Mouse (Mus musculus) cerebellum, postnatal 36 days (tissue): Measurements from ENCODE around the gene Lao1.
A peak's percentile ranks its signal among the peaks of the same experiment; 100 is the strongest.
"Not testable (repeated sequence)": the region's sequence is repeated elsewhere in the genome, so short reads cannot be mapped to it uniquely, and the experiment has no call there.

ENCODE experiments used
- DNase-seq, 2 experiments: peaks; one replicate each; pipeline ENCODE4 v3.0.0; 2021 to 2022; ENCODE audit warnings: mixed read lengths in 2 of 2

Lao1 gene

DNA sequence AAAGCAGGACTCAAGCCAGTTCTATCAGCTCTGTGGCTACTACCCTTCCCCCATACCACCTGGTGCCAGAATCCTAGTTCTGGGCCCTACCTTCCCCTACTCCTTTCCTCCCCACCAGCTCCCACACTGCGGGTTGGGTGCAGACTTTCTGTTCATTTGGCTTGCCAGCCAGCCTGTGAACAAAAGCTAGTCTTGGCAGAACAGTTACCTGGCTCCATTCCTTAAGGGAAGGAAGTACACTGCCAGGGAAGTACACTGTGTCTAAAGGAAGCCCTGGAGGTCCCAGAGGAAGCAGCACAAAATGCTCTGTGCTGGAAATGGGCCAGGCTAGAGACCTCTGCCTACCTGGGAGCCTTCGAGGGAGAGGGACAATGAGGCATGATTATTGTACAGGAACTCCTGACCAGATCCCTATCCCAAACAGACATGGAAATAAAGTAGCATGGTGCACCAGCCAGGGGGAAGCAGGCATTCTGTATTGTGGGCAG, at the start of gene Lao1:
Gene Lao1 (plus strand): TSS at position 438 of the 488 bp plus-strand sequence.
- peak; percentile 9 to 22 for DNase-seq

DNA sequence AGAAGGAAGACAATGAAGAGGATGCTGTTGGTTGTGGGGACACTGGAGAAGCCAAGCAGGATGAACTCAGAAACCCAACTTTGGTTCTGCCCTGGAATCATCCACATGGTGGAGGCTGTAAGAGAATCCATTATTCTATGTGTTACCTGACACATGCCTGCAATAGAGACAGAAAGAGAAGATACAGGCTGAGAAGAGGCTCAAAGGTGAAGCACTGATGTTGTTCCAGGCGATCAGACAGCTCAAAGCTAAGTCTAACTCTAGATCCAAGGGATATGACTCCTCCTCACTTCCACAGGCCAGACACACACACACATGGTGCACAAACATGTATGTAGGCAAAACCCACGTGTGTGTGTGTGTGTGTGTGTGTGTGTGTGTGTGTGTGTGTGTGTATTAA, 44.0 kb upstream of the Lao1 start, which contains the start of gene Olfr1329:
Gene Olfr1329 (minus strand): TSS at position 101 of the 400 bp plus-strand sequence.
- DNase-seq: not testable (repeated sequence)

DNA sequence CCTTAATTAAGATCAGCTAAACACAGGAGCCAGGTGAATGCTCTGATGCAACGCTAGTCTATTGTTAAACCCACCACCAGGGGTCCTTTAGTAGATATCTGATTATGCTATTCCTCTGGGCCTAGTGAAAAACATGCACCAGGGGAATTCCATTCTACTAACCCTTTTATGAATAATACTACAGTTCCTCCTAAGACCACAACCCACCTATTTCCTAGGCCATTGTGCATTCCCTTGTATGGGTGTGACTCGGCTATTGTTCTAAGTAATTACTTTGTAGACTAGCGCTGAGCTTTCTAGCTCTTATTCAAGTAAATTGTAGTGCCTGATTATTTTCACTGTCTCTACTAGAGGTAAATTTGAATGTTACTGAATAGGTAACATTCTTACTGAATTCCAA, 30.1 kb upstream of the Lao1 start:
- not testable (repeated sequence) for DNase-seq

DNA sequence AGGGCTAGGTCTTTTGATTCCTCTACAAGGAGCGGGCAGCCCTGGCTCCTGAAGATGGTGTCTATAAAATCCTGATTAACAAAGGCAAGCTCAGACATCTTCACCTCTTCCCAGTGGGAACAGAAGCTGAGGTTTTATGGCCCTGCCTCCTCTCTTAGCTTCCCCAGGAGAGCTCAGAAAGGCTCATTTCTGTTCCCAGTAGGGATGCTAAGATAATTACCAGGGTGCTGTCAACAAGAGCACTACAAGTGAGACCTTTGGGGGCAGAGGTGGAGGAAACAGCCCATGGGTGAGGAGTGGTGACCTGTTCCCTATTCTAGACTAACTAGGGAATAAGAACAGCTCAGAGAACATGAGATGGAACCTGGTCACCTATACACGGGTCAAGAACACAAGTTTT, 22.9 kb upstream of the Lao1 start, which contains the start of gene Olfr1328:
Gene Olfr1328 (minus strand): TSS at position 101 of the 400 bp plus-strand sequence.
- no peak for DNase-seq

DNA sequence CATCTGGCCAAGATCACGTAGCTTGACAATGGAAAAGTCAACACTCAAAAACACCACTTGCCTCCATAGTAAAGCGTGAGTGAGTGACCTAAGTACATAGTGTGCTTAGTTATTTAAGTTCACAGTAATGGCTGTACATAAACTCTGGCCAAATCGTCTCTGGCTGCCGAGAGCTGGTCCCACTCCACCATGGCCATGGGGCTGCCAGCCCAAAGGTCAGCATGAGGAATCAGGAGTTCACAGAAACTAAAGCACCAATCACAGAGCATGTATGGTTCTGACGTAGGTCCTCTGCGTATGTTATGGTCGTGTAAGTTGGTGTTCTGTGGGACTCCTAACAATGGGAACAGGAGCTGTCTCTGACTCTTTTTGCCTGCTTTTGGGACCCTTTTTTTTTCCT, 2.6 kb upstream of the Lao1 start:
- DNase-seq: no peak

DNA sequence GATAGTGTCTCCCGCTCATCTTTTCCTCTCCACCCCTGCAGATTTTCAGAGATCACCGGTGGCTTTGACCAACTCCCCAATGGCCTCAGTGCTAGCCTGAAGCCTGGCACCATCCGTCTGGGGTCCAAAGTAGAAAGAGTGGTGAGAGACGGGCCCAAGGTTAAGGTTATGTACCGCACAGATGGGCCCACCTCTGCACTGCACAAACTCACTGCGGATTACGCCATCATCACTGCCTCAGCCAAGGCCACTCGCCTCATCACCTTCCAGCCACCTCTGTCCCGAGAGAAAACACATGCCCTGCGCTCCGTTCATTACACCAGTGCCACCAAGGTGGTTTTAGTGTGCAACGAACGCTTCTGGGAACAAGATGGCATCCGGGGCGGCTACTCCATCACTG, 6.3 kb downstream of the Lao1 start:
- no peak for DNase-seq

DNA sequence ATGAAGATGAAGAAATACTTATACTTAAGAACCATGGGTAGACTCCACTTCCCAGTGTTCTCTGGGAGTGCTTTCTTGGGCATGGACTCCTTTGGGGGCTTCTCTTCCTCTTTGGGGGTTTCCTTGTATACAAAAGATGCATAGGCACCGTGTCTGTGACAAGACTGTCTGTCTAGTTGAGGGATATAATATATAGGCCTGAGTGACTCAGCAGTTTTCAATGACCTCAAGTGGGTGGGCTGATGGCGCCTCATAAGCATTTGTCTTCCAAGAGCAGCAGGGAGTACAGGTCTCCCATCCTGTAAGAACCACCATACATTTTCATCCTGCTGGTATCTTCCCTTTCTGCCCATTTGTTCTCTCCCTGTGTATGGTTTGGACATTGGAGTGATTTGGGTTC, 11.9 kb downstream of the Lao1 start:
- DNase-seq: no peak

DNA sequence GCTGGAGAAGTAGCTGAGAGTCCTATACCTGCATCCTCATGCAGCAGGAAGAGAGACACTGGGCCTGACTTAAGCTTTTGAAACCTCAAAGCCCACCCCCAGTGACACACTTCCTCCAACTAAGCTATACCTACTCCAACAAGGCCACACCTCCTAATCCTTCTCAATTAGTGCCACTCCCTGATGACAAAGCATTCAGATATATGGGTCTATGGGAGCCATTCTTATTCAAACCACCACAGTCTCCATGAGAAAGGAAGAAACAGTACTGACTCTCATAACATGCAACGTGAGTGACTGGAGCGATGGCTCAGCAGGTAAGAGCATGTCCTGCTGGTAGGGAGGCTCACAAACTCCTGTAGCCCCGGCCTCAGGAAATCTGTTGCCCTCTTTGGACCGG, 23.9 kb downstream of the Lao1 start:
- DNase-seq: no peak

DNA sequence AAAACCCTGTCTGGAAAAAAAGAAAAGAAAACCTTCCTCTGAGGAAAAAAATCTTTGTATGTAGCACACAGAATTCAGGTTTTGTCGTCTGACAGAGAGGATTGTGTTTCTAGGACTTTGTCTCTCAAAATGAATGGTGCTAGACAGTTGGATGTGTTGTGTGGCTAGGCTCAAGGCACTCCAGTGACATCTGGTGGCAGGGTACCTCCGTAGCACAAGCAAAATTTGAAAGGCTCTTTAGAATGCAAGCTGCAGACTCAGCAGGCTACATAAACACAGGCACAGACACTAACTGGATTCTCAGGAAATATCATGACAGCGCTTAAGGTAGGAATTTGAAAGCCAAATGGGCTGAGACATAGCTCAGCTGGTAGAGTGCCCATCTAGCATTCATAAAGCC, 27.2 kb downstream of the Lao1 start:
- peak; percentile 15 to 23 for DNase-seq

DNA sequence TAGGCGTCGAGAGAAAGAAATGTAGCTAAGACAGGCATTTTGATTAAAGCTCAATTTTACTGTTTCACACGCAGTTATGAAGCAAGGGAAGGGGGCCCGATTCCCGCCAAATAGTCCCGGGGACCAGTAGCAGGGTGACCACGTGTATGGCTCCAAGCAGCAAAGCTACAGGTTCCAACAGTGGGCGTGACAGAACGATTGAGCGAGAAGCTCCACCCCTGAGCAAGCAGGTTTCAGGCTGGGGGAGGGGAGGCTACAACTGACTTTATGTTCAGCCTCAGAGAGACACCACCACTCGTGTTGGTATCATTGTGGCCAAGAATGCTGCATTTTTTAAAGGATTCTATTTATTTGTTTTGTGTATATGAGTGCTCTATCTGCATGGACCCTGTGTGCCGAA, 28.0 kb downstream of the Lao1 start:
- no peak for DNase-seq

DNA sequence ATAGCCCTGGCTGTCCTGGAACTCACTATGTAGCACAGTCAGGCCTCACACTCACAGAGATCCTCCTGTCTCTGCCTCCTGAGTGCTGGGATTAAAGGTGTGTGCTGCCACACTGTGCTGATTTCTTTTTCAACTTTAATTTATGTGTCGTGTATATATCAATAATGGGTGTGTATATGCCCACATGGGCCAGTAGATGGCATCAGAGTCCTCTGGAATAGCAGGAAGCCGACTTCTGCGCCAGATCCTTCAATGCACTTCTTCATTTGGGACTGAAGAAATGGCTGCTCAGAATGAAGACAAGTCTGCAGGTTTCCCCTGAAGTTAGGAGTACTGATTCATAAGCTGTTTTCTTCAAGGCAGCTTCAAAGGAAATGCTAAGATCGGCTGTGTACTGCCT, 30.4 kb downstream of the Lao1 start:
- DNase-seq: no peak

DNA sequence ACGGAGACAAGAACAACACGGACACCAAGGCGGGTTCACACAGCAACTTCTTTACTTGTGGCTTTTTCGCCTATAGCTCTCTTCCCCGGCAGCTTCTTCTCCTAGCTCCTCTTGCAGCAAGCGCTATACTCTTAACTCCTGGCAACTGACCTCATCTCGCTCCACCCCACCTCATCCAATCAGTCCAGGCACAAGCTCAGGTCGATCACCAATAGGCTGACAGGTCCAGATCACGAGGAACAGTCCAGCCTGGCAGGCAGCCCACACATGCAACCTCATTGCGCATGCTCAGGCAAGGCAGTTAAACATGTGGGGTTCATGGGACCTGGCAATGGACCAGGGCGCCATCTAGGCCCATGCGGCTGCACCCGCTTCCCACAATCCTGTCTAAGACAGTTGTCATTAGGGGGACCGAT, 35.8 kb downstream of the Lao1 start:
- no peak for DNase-seq

DNA sequence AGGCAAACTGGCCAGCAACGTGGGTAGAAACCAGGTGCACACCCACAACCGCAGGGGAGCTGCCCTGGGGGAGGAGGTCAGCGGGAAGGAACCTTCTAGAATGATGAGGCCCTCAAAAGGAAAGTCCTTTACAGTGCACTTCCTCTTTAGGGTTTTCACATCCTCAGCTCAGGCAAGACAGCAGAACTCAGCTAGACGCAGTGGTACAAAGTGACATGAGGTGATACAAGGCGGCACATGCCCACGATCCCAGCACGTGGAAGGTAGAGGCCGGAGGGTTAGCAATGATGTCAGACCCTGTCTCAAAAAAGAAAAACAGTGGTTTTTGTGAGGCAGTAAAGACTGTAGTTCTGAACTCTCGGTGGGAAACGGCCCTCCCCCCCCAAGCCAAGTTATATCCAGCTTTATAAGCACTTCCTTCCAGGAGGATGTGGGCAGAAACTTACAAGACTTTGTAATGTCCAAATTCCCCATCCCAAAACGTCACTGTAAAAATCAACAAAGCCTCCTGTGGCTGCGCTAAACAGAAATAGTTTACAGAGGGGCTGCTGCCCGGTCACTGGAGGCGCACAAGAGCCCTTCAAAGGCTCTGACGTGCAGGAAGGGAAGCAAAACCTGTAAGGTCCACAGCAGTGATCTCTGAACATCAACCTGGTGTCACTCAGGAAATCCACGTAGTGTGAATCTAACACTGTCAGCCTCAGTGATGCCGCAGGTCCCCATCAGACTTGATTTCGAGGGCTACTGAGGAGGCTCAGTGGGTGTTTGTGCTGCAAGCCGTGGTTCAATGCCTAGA, 38.5 kb downstream of the Lao1 start:
- no peak for DNase-seq

DNA sequence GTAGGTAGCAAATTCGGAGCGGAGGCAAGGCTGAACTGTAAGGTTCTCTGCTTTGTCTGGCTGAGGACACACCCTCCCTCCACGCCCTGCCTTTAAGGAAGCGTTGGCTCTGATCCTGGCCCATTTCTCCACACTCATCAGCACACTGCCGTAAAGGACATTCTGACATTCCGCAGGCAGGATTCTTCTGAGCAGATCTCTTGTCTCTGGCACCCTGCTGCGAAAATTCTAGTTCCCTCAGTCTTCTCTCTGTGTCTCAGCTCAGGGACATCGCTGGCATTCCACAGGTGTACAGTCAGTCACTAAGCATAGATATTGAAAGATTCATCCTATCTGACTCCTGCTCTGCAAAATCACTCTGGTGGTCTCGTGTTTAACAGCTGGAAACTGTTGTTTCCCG, 40.3 kb downstream of the Lao1 start:
- DNase-seq: no peak

DNA sequence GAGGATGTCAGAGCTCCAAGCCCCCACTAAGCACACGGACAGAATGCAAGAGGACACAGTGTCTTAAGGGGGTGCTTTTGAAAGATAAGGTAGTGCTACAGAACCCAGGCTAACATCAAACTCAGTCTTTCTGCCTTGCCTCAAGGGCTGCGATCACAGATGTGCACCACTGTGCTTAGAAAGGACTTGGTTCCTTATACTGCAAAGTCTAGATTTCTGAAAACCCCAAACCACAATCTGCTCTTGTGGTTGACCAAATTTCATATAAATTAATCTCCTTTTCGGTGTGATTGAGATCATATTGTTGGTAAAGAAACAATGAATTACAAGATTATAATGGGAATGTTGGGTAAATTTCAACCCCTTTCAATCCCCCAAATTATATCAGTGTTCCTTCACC, 41.1 kb downstream of the Lao1 start:
- no peak for DNase-seq

DNA sequence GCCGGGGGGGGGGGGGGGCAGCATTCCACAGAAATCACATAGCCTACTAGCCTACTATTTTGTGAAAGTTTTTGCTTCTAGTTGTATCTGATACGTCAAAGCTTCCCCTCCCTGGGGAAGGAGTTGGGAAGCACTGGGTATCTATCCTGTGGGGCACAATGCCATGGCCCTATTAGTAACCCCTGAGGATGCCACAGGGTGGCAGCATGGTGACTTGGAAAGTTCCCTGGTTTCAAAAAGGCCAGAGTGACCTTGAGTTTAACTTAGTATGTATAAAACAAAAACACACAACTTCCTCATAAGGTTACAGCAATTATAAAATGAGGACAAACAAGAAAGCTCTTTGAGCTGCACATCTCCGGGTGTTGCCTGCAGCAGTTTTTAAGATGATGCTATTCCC, 42.8 kb downstream of the Lao1 start:
- peak in 1 of 2 experiments; percentile 13 for DNase-seq

DNA sequence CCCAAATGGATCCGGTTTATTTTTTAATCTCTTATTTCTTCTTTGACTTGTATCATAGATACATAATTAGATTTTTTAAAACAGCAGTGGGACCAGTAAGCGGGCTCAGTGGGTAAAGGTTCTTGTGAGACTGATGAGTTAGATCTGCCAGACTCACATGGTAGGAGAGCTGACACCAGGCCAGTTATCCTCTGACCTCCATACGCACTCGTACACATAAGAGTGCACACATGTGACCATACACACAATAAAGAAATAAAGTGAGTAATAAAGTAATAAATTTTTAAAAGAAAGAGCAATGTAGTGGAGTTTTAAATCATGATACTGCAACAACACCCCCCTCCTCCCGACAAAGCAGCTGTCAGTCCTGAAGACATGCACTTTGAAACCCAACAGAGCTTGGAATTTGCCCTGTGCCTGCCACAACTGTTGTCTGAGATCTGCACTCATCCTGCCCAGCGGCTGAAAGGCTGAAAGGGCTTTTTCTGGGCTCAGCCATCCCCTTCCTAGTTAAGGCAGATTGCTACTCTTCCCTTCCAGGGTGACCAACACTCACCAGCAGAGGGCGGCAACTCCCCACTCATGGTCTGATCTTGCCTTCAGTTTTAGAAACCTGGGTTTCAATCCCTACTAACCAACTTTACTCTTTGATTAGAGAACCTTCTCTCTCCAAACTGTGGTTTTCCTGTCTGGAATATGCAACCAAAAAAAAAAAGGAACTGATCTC, 43.4 kb downstream of the Lao1 start:
- DNase-seq: peak; percentile 85 to 88

DNA sequence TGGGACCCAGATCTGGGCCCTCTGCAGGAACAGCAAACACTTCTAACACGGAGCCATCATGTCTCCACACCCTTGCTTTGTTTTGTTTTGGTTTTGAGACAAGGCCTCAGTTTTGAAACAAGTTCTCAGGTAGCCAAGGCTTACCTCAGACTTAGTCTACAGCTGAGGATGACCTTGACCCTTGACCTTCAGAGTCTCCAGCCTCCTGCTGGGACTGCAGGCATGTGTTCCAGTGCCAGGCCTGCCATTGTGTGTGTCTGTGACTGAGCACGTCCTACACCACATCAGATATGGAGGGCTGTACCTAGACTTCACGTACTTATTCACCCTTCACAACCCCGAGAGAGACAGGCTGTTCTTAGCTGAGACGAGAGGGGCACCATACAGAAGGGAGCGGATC, 46.2 kb downstream of the Lao1 start:
- no peak for DNase-seq

DNA sequence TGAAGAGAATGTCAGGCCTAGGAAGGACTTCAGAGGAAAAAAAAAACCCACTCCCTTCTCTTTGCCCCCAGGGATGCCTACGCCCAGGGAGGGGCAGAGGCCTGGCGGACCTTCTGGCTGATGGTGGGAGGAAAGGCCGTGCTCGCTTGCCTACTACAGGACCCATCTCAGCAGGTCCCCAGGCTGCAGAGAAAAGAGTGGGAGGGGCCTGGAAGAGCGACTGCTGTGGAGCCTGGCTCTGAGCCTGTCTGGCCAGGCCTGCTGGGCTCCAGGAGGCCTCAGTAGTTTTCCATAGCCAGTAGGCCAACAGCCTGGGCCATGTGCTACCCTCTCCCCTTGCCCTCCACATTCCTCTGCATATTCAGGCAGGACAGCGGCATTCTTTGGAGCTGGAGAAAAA, 47.1 kb downstream of the Lao1 start:
- peak; percentile 33 to 41 for DNase-seq

DNA sequence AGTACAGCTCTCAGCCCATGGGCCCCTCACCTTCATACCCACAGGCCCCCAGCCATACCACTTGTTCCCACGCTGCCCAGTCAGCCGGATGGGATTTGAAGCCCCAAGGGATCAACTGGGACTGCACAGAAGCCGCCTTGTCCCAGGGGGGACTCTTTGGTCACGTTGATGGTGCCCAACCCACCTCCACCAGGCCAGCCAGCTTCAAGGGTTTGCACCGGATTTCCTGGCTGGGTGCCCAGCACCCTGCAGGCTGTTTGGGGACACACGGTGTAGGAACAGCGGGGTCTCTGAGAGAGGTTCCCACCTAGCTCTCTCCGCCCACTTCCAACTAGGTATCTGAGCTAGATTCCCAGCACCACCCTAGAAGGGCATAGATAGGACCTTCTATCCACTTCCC, 48.4 kb downstream of the Lao1 start:
- no peak for DNase-seq

DNA sequence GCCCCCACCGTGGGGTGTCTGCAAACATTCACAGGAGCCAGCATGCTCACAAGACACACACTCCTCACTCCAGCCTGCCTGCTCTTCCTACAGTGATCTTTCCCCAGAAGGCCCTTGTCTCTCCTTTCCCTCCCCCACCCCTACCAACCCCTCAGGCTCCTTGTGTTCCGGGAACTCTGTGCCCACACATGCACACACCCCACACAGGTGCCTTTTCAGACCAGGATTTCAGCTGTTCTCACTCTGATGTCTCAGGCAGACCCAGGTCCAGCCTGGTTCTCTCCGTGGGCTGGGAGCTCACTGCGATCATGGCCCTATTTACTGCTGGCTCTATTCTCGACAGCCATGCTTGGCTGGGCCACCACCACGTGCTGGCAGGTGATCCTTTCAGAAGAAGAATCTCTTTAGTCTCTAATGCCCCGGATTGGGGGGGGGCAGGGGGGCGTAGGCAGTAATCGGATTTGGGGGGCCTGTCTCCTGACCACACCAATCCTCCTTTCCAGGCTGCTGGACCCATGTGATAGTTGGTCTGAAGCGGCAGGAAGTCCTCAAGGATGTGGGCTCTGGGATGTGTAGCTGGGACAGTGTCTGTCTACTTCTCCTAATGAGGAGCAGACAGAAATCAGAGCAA, 49.8 kb downstream of the Lao1 start:
- DNase-seq: no peak

DNA sequence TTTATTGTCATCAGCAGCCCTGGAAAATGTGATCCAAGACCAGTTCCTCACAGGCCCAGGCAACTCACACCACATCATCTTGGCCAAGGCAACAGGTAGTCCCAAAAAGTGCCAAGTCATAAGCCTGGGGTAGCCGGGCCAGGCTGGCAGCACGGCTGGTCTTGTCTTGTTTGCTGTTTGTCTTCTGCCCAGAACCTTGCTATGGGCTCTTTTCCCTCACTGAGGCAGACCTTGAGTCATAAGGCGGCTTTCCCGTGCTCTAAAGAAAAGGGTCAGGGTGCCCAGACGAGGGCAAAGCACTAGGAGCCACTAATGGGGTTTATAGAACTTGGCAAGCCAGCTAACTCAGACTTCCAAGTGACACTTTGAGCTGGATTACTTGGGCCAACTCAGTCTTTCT, 51.7 kb downstream of the Lao1 start:
- DNase-seq: no peak

DNA sequence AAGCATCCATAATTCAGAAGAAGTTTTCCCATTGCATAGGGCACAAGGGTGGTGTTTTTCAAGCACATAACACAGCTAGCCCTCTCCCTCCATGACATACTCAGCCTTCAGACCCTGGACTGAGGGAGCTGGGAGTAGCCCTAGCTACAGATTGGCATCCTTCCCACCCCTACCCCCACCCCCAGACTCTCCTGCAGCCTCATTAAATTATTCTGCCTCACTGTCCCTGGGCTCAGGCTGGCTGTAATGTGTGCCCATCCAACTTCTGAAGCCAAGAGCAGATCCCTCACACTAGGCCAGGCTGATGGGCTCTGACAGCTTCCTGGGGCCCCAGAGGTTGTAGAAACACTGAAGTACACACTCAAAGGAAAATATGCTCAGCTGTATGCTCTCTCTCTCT, 53.6 kb downstream of the Lao1 start:
- DNase-seq: no peak

DNA sequence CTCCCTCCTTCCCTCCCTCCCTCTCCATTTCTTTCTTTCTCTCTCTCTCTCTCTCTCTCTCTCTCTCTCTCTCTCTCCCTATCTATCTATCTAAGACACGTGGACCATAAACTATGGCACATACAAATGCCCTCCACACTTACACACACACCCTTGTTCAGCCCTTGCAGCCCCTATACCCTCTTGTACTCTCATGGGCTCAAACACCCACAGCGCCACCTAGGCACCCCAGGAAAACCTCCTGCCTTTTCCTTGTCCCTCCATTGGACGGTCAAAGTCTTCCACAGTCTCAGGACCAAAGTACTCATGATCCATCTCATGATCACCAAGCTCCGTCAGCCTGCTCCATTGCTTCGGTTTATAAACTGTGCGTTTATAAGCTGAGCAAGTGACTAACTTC, 54.2 kb downstream of the Lao1 start:
- DNase-seq: no peak
